Mouse (Mus musculus) liver, embryonic 15.5 days (tissue): ENCODE measurements around the gene Repin1. TPM values are rescaled to one million over a fixed set of nuclear protein-coding genes. Genes with fewer than 3 reads are reported as not detected.

Experiments
- ATAC-seq: fragments of 200-750 bp; cut with Nextera tagmentation; 2 replicates; pipeline ENCODE4 v1.8.0; 2017; ENCODE audit warnings: moderate number of reproducible peaks, mild to moderate bottlenecking, moderate library complexity; ENCODE audit not compliant: insufficient read depth
- H3K27ac ChIP-seq: fragments of 300-500 bp; sonication (generic); replicated peaks from 2 replicates; pipeline ENCODE4 v1.5.1; 2015; ENCODE audit warnings: mild to moderate bottlenecking, inconsistent platforms
- H3K27me3 ChIP-seq: fragments of 300-500 bp; sonication (generic); 2 replicates; pipeline ENCODE4 v1.6.1; 2015; ENCODE audit warnings: mild to moderate bottlenecking, inconsistent platforms
- H3K36me3 ChIP-seq: fragments of 300-500 bp; sonication (generic); replicated peaks from 2 replicates; pipeline ENCODE4 v1.6.1; 2015; ENCODE audit warnings: moderate library complexity, mild to moderate bottlenecking, inconsistent platforms
- H3K4me1 ChIP-seq: fragments of 300-500 bp; sonication (generic); replicated peaks from 2 replicates; pipeline ENCODE4 v1.6.1; 2015; ENCODE audit warnings: inconsistent platforms
- H3K4me2 ChIP-seq: fragments of 300-500 bp; sonication (generic); 2 replicates; pipeline ENCODE4 v1.6.1; 2015; ENCODE audit warnings: moderate library complexity, mild to moderate bottlenecking, inconsistent platforms
- H3K4me3 ChIP-seq: fragments of 300-500 bp; sonication (generic); replicated peaks from 2 replicates; pipeline ENCODE4 v1.5.1; 2015; ENCODE audit warnings: mild to moderate bottlenecking, inconsistent platforms
- H3K9ac ChIP-seq: fragments of 300-500 bp; sonication (generic); 2 replicates; pipeline ENCODE4 v1.6.1; 2015; ENCODE audit warnings: moderate library complexity, mild to moderate bottlenecking, inconsistent platforms
- H3K9me3 ChIP-seq: fragments of 300-500 bp; sonication (generic); replicated peaks from 2 replicates; pipeline ENCODE4 v1.6.1; 2016; ENCODE audit warnings: inconsistent platforms
- WGBS: fragments of 180-500 bp; shearing (Covaris S2); methylation state at CpG from one replicate; pipeline ENCODE4 v1.1.7; 2015; ENCODE audit warnings: mixed read lengths; ENCODE audit not compliant: insufficient replicate concordance; 5-methylcytosine and 5-hydroxymethylcytosine counted together
- polyA plus RNA-seq: library from polyadenylated mRNA; unstranded; fragments of >200 nt; fragmentation: Nextera tagmentation; extraction: Ambion mirVana; gene quantifications from 2 replicates; pipeline ENCODE4 v1.2.1, GENCODE M21; 2015

Repin1 gene
- polyA plus RNA-seq, 1 experiment from 2014 or later = 9.9 TPM

- Histone ChIP-seq H3K4me1 (no peaks in the 10 kb centered on the region), H3K27me3 (no peaks in the 10 kb centered on the region), H3K36me3 (no peaks in the 10 kb centered on the region), H3K4me3 (no peak overlapping the region), H3K27ac (no peak overlapping the region), H3K9ac (no peak overlapping the region), H3K9me3 (no peaks in the 10 kb centered on the region), H3K4me2 (no peak overlapping the region)
- no peak for ATAC-seq
- WGBS = 16% methylated on average over 4 of the region's 4 CpGs
These were observed 49.1 kb downstream of the Repin1 start for GRCm38 (mm10) chr6:48642764-48643292.

- WGBS = 4% methylated on average over 12 of the region's 12 CpGs
- ATAC-seq = no peak
- no peaks in the 10 kb centered on the region for H3K9me3 ChIP-seq
- no peaks in the 10 kb centered on the region for H3K36me3 ChIP-seq
- no peak overlapping the region for H3K27ac ChIP-seq
- no peak overlapping the region for H3K9ac ChIP-seq
- no peaks in the 10 kb centered on the region for H3K4me1 ChIP-seq
- no peaks in the 10 kb centered on the region for H3K27me3 ChIP-seq
- H3K4me3 ChIP-seq = no peak overlapping the region
- H3K4me2 ChIP-seq = no peak overlapping the region
These were observed 52.1 kb downstream of the Repin1 start for GRCm38 (mm10) chr6:48645660-48646308.

GRCm38 (mm10) chr6:48646309-48646690 lies 52.6 kb downstream of the Repin1 start:
- H3K27ac ChIP-seq = no peak overlapping the region
- ATAC-seq = no peak
- H3K4me3 ChIP-seq = no peak overlapping the region
- no peaks in the 10 kb centered on the region for H3K9me3 ChIP-seq
- no peak overlapping the region for H3K4me2 ChIP-seq
- H3K36me3 ChIP-seq = no peaks in the 10 kb centered on the region
- no peaks in the 10 kb centered on the region for H3K27me3 ChIP-seq
- H3K9ac ChIP-seq = no peak overlapping the region
- WGBS = 47% methylated on average over 4 of the region's 4 CpGs
- no peaks in the 10 kb centered on the region for H3K4me1 ChIP-seq

DNA sequence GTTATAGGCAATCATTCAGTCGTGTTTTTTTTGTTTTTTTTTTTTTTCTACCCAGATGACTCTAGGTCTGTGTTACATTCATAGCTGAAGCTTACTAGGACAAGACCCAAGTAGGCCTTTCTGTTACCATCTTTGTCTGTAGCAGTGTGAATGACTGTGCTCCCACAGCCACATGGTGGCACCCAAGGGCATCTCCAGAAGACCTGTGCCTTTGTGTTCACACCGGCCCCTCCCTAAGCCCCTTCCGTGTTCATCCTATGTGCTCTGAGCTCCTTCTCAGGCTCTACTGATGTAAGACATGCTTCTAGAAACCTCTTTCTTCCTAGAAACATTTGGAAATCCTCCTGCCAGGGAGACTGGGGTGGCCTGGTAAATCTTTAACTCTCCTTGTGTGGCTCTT lies 53.3 kb downstream of the Repin1 start, which contains the start of gene Gimap8:
Gene Gimap8 (plus strand): TSS at position 240 of the 400 bp plus-strand sequence.
- ATAC-seq = no peak
- H3K9me3 ChIP-seq = no peaks in the 10 kb centered on the region
- no peaks in the 10 kb centered on the region for H3K36me3 ChIP-seq
- H3K4me3 ChIP-seq = no peak within 1 kb of the TSS
- no peak within 1 kb of the TSS for H3K27ac ChIP-seq
- H3K4me1 ChIP-seq = no peaks in the 10 kb centered on the region
- no peak within 1 kb of the TSS for H3K9ac ChIP-seq
- H3K27me3 ChIP-seq = no peaks in the 10 kb centered on the region
- WGBS = 13% methylated on average over 3 of the region's 3 CpGs
- H3K4me2 ChIP-seq = no peak within 1 kb of the TSS; the same call in 1 of the 2 replicates

GRCm38 (mm10) chr6:48647611-48648010 lies 53.9 kb downstream of the Repin1 start:
- no peak overlapping the region for H3K9ac ChIP-seq
- H3K4me1 ChIP-seq = no peaks in the 10 kb centered on the region
- 47% methylated on average over 2 of the region's 2 CpGs for WGBS
- no peaks in the 10 kb centered on the region for H3K27me3 ChIP-seq
- no peak overlapping the region for H3K4me3 ChIP-seq
- no peaks in the 10 kb centered on the region for H3K36me3 ChIP-seq
- no peak overlapping the region for H3K27ac ChIP-seq
- H3K4me2 ChIP-seq = no peak overlapping the region
- no peak for ATAC-seq
- no peaks in the 10 kb centered on the region for H3K9me3 ChIP-seq

Other genes with a start within 250 kb of the Repin1 start
- gene Krba1, start 198.3 kb upstream of the Repin1 start, polyA plus RNA-seq = 1.6 and 1.8 TPM in 2 replicates
- 2.7 and 2.9 TPM in 2 replicates for gene Zfp467, start 148.1 kb upstream of the Repin1 start, polyA plus RNA-seq
- gene Sspo, start 145.7 kb upstream of the Repin1 start, polyA plus RNA-seq = 0.03 TPM in 1 of 2 replicates, not detected in the other
- gene Atp6v0e2, start 56.3 kb upstream of the Repin1 start, polyA plus RNA-seq = 1.2 and 1.3 TPM in 2 replicates
- 2.0 and 2.5 TPM in 2 replicates for gene Lrrc61, start 39.1 kb upstream of the Repin1 start, polyA plus RNA-seq
- gene Rarres2, start 21.1 kb upstream of the Repin1 start, polyA plus RNA-seq = 34.4 and 43.9 TPM in 2 replicates
- not detected in 2 replicates for gene Gm45021, start 4.3 kb upstream of the Repin1 start, polyA plus RNA-seq
- gene Gm44965, start 58 bp downstream of the Repin1 start, polyA plus RNA-seq = not detected in 2 replicates
- gene Zfp775, start 8.2 kb downstream of the Repin1 start, polyA plus RNA-seq = 1.7 and 1.9 TPM in 2 replicates
- gene AI854703, start 32.9 kb downstream of the Repin1 start, polyA plus RNA-seq = 0.18 and 0.24 TPM in 2 replicates
- gene Gimap8, start 53.4 kb downstream of the Repin1 start, polyA plus RNA-seq = 0.81 and 0.92 TPM in 2 replicates
- 7.5 and 9.5 TPM in 2 replicates for gene Gimap9, start 82.2 kb downstream of the Repin1 start, polyA plus RNA-seq
- gene Gimap4, start 90.7 kb downstream of the Repin1 start, polyA plus RNA-seq = 10.3 and 10.8 TPM in 2 replicates
- 7.9 and 9.0 TPM in 2 replicates for gene Gimap6, start 114.3 kb downstream of the Repin1 start, polyA plus RNA-seq
- 0.97 TPM in 1 of 2 replicates, not detected in the other for gene Gm28053, start 124.7 kb downstream of the Repin1 start, polyA plus RNA-seq
- 0.07 TPM in 1 of 2 replicates, not detected in the other for gene Gimap7, start 124.7 kb downstream of the Repin1 start, polyA plus RNA-seq
- gene Gimap1, start 145.2 kb downstream of the Repin1 start, polyA plus RNA-seq = 5.4 and 6.8 TPM in 2 replicates
- 2.7 and 3.1 TPM in 2 replicates for gene Gimap5, start 152.3 kb downstream of the Repin1 start, polyA plus RNA-seq
- 0.05 and 0.30 TPM in 2 replicates for gene Gimap3, start 177.0 kb downstream of the Repin1 start, polyA plus RNA-seq
- 119 and 143 TPM in 2 replicates for gene Tmem176a, start 247.0 kb downstream of the Repin1 start, polyA plus RNA-seq
- gene Tmem176b, start 247.6 kb downstream of the Repin1 start, polyA plus RNA-seq = 182 and 213 TPM in 2 replicates